Mouse (Mus musculus) ES-Bruce4 (cell line): ENCODE measurements around the gene Man2c1. TPM values are rescaled to one million over a fixed set of nuclear protein-coding genes. Genes with fewer than 3 reads are reported as not detected.

Source experiments
- H3K27ac ChIP-seq: 2 replicates; pipeline ENCODE4 v1.5.1; 2012; ENCODE audit warnings: low read length, inconsistent platforms; ENCODE audit not compliant: insufficient read depth
- H3K27me3 ChIP-seq: 2 replicates; pipeline ENCODE4 v1.6.1; 2012; ENCODE audit warnings: mild to moderate bottlenecking, low read length, inconsistent platforms; ENCODE audit not compliant: control insufficient read depth, poor library complexity, insufficient read depth, severe bottlenecking
- H3K36me3 ChIP-seq: 2 replicates; pipeline ENCODE4 v1.6.1; 2012; ENCODE audit warnings: inconsistent platforms, mild to moderate bottlenecking, low read length, moderate library complexity; ENCODE audit not compliant: control insufficient read depth, poor library complexity, insufficient read depth, severe bottlenecking
- H3K4me1 ChIP-seq: one replicate; pipeline ENCODE4 v1.8.1; 2011; ENCODE audit warnings: low read length; ENCODE audit not compliant: control insufficient read depth, insufficient read depth
- H3K4me3 ChIP-seq: 2 replicates; pipeline ENCODE4 v1.5.1; 2011; ENCODE audit warnings: low read depth, mild to moderate bottlenecking, low read length
- H3K9ac ChIP-seq: 2 replicates; pipeline ENCODE4 v1.6.1; 2012; ENCODE audit warnings: low read depth, mild to moderate bottlenecking, inconsistent platforms; ENCODE audit not compliant: poor library complexity, severe bottlenecking
- H3K9me3 ChIP-seq: replicated peaks from 2 replicates; pipeline ENCODE4 v1.6.1; 2012; ENCODE audit warnings: mild to moderate bottlenecking, low read length, inconsistent platforms; ENCODE audit not compliant: control insufficient read depth, poor library complexity, insufficient read depth, severe bottlenecking
- CTCF ChIP-seq: IDR thresholded peaks from one replicate; pipeline ENCODE4 v1.8.1; 2011; ENCODE audit warnings: low read depth, low read length
- EP300 ChIP-seq: IDR thresholded peaks from 2 replicates; pipeline ENCODE4 v1.6.1; 2011; ENCODE audit warnings: low read depth, low read length; ENCODE audit not compliant: insufficient read depth
- POLR2A ChIP-seq: IDR thresholded peaks from one replicate; pipeline ENCODE4 v1.8.1; 2011; ENCODE audit warnings: low read length; ENCODE audit not compliant: insufficient read depth
- polyA plus RNA-seq: library from polyadenylated mRNA; stranded (reverse); fragments of >200 nt; gene quantifications from 2 replicates; pipeline ENCODE4 v1.2.4, GENCODE M21; 2011; ENCODE audit warnings: low read depth; ENCODE audit not compliant: missing spikeins, insufficient read depth, insufficient read length

The Man2c1 gene
- polyA plus RNA-seq, result 79.9 and 86.8 TPM in 2 replicates

DNA sequence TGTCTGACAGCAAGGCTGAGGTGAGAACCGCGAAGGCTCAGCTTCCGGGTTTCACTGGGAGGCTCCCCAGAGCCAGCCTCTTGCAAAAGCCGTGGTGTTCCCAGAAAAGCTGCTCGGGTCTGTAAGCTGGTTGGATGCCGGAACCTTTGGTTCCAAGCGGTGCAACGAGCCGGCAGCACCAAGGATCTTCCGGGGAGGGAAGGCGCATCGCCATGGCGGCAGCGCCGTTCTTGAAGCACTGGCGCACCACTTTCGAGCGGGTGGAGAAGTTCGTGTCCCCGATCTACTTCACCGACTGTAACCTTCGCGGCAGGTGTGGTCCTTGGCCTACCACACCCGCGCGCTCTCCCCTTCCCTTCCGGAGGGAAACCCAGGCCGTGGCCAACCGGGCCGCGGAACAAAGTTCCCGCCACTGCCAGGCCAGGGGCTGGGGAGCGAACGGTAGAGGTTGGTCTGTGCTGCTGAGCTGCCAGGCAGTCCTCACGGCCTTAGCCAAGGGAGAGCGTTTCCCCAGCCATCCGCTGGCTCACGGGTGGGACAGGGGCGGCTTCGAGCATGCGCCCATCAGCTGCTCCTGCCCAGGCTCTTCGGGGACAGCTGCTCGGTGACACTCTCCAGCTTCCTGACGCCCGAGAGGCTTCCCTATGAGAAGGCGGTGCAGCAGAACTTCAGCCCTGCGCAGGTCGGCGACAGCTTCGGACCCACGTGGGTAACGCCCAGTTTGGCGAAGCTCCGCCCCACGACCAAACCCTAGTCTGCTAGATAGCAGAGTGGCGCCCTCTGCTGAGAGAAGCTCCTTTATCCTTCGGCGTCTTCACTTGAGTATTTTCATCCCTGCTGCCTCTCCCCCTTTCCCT lies at the start of gene Man2c1:
Man2c1 (plus strand) TSS at position 114 of the 857 bp plus-strand sequence.
- peaks cover 19% of the 10 kb centered on the region for H3K36me3 ChIP-seq

DNA sequence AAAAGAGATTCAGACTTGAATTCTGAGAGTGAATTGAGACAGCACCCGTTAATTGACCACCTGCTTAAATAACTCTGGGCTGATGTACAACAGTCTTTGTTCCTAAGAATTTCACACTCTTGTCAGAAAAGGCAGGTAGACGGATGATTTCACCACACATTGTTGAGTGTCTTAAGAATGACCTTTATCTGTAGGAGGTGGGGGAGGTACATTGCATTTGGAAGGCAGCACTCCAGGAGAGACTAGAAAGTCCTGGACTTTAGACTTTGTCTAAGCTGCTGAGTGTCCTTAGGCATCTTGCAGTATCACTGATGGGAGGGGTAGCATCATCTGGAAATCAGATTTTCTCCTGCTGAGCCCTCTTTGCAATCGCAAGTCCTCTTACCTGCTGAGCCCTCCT lies 48.3 kb upstream of the Man2c1 start:
- Histone ChIP-seq H3K9me3 (no peaks in the 10 kb centered on the region), H3K27ac (no peak overlapping the region), H3K27me3 (no peaks in the 10 kb centered on the region), H3K9ac (no peak overlapping the region), H3K4me3 (no peak overlapping the region), H3K36me3 (peaks cover 17% of the 10 kb centered on the region), H3K4me1 (peaks cover 3% of the 10 kb centered on the region)
- TF ChIP-seq POLR2A (no peak), EP300 (no peak), CTCF (no peak)

More for the DNA sequence above, at the start of gene Man2c1:
- H3K4me1 ChIP-seq, result no peaks in the 10 kb centered on the region
- peak within 1 kb of the TSS; percentile 77 for H3K4me3 ChIP-seq
- no peak for TF ChIP-seq EP300
- TF ChIP-seq POLR2A, result peak; percentile 87
- peak; percentile 78 for TF ChIP-seq CTCF
- peak within 1 kb of the TSS; percentile 39 for H3K27ac ChIP-seq
- H3K27me3 ChIP-seq, result no peaks in the 10 kb centered on the region
- H3K9me3 ChIP-seq, result no peaks in the 10 kb centered on the region
- H3K9ac ChIP-seq, result peak within 1 kb of the TSS; percentile 54

DNA sequence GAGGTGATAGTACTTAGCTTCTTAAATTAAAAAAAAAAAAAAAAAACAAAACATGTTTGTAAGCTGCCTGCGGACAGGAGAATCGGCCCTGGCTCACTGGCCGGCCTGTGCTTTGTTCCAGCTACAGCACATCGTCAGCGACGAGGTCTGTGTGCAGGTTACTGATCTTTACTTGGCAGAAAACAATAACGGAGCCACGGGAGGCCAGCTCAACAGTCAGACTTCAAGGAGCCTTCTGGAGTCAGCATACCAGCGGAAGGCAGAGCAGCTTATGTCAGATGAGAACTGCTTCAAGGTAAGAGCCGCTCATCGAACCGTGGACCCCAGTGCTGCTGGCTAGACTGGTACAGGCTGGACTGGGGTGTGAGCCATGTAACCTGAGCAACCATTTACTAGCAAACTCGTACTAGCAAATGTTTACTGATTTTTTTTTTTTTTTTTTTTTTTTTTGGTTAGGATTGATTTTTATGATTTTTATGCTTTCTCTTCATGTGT lies 13.2 kb upstream of the Man2c1 start:
- H3K9me3 ChIP-seq, result no peaks in the 10 kb centered on the region
- no peak overlapping the region for H3K4me3 ChIP-seq
- H3K27me3 ChIP-seq, result no peaks in the 10 kb centered on the region
- no peaks in the 10 kb centered on the region for H3K4me1 ChIP-seq
- H3K36me3 ChIP-seq, result peaks cover 87% of the 10 kb centered on the region
- H3K9ac ChIP-seq, result no peak overlapping the region
- H3K27ac ChIP-seq, result no peak overlapping the region
- TF ChIP-seq POLR2A, result no peak
- no peak for TF ChIP-seq EP300

DNA sequence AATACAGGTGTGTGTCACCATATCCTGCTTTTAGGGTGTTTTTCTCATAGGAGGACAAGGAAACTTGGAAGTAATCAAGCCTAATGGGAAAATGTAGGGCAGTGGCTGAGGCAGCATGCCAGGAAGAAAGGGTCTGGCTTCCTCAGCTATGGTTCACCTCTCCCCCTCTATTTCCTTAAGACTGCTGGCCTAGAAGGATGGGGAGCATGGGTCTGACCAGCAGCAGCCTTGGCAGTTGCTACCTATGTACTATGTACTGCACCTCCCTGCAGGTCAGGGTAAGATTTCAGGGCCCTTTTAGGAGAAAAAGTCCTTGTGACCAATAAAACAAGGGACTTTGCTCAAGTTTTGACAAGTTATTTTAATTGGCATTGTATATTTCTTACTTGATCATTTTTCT lies 849 bp upstream of the Man2c1 start:
- no peak overlapping the region for H3K9ac ChIP-seq
- no peaks in the 10 kb centered on the region for H3K27me3 ChIP-seq
- no peaks in the 10 kb centered on the region for H3K9me3 ChIP-seq
- peaks cover 29% of the 10 kb centered on the region for H3K36me3 ChIP-seq
- H3K27ac ChIP-seq, result no peak overlapping the region
- no peak overlapping the region for H3K4me3 ChIP-seq
- H3K4me1 ChIP-seq, result no peaks in the 10 kb centered on the region
- no peak for TF ChIP-seq EP300
- TF ChIP-seq POLR2A, result no peak
- TF ChIP-seq CTCF, result no peak

DNA sequence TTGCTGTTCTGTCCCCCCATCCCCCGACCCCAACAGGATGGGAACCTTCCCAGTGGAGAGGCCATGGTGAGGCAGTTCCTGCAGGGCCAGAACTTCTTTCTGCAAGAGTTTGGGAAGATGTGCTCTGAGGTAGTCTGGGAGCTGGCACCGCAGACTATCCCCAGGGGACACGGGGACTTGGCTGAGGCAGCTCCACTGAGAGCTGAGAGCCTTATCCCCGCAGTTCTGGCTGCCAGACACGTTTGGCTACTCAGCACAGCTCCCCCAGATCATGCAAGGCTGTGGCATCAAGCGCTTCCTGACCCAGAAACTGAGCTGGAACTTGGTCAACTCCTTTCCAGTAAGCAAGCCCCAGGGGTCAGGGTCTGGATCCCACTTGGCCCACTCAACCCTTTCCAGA lies 6.8 kb downstream of the Man2c1 start:
- Histone ChIP-seq H3K9me3 (no peaks in the 10 kb centered on the region), H3K36me3 (peaks cover 8% of the 10 kb centered on the region), H3K4me3 (no peak overlapping the region), H3K9ac (no peak overlapping the region), H3K27ac (no peak overlapping the region), H3K27me3 (no peaks in the 10 kb centered on the region), H3K4me1 (no peaks in the 10 kb centered on the region)
- TF ChIP-seq POLR2A (no peak), EP300 (no peak), CTCF (no peak)

DNA sequence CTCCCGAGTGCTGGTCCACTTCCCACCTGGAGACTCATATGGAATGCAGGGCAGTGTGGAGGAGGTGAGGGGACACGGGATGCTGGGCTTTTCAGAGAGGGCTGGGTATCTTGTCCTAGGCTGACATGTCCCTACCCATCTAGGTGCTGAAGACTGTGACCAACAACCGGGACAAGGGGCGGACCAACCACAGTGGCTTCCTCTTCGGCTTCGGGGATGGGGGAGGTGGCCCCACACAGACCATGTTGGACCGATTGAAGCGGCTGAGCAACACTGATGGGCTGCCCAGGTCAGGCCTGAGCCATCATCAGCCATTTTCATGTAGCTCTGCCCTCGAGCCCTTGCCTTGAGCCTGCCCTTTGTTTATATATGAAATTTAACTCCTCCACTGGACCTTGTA lies 7.3 kb downstream of the Man2c1 start:
- H3K27ac ChIP-seq, result no peak overlapping the region
- no peak for TF ChIP-seq POLR2A
- TF ChIP-seq CTCF, result no peak
- no peak for TF ChIP-seq EP300
- no peaks in the 10 kb centered on the region for H3K27me3 ChIP-seq
- no peak overlapping the region for H3K9ac ChIP-seq
- H3K36me3 ChIP-seq, result peaks cover 8% of the 10 kb centered on the region
- no peaks in the 10 kb centered on the region for H3K9me3 ChIP-seq
- H3K4me1 ChIP-seq, result no peaks in the 10 kb centered on the region
- H3K4me3 ChIP-seq, result no peak overlapping the region
